Mouse (Mus musculus) G1E (cell line): ENCODE measurements around the gene Nhp2.

Experiments
- GATA1 ChIP-seq: IDR thresholded peaks from 2 replicates; pipeline ENCODE4 v1.6.1; 2012; ENCODE audit warnings: borderline replicate concordance, low read length, inconsistent platforms, mixed read lengths
- TAL1 ChIP-seq: conservative IDR thresholded peaks from 2 replicates; pipeline ENCODE4 v1.6.1; 2012; ENCODE audit warnings: low read depth, low read length, inconsistent platforms, mixed read lengths

GRCm38 (mm10) chr11:51625187-51625820 is 5.8 kb downstream of the Nhp2 start:
- TF ChIP-seq GATA1 (no peak), TAL1 (no peak)
